Mouse (Mus musculus): ENCODE results near the gene Tspan2. TPM values are rescaled to one million over a fixed set of nuclear protein-coding genes. Genes with fewer than 3 reads are reported as not detected.

Tspan2 gene
- total RNA-seq, 1 experiment from 2014 or later: 35.3 TPM

GRCm38 (mm10) chr3:102732619-102733018 is 1.7 kb upstream of the Tspan2 start:
- no peak; the same call in 1 of the 2 replicates for ATAC-seq (ENCODE audit: extremely low read depth, insufficient number of reproducible peaks, low FRiP score, poor library complexity, severe bottlenecking)

- peak; percentile 64; the same call in 1 of the 2 replicates for ATAC-seq (ENCODE audit: extremely low read depth, insufficient number of reproducible peaks, low FRiP score, poor library complexity, severe bottlenecking)
Measured at GRCm38 (mm10) chr3:102733050-102733449, 1.3 kb upstream of the Tspan2 start.

GRCm38 (mm10) chr3:102733936-102734312 is 405 bp upstream of the Tspan2 start:
- no peak for ATAC-seq (ENCODE audit: extremely low read depth, insufficient number of reproducible peaks, low FRiP score, poor library complexity, severe bottlenecking)

- peak; percentile 45 for ATAC-seq (ENCODE audit: extremely low read depth, insufficient number of reproducible peaks, low FRiP score, poor library complexity, severe bottlenecking)
Measured at GRCm38 (mm10) chr3:102735031-102735558, 766 bp downstream of the Tspan2 start.

- no peak for ATAC-seq (ENCODE audit: extremely low read depth, insufficient number of reproducible peaks, low FRiP score, poor library complexity, severe bottlenecking)
Measured at GRCm38 (mm10) chr3:102735638-102736037, 1.3 kb downstream of the Tspan2 start.

GRCm38 (mm10) chr3:102736436-102736835 is 2.1 kb downstream of the Tspan2 start:
- no peak for ATAC-seq (ENCODE audit: extremely low read depth, insufficient number of reproducible peaks, low FRiP score, poor library complexity, severe bottlenecking)

- no peak for ATAC-seq (ENCODE audit: extremely low read depth, insufficient number of reproducible peaks, low FRiP score, poor library complexity, severe bottlenecking)
Measured at GRCm38 (mm10) chr3:102737106-102737505, 2.8 kb downstream of the Tspan2 start.

- peak; percentile 18 for ATAC-seq (ENCODE audit: extremely low read depth, insufficient number of reproducible peaks, low FRiP score, poor library complexity, severe bottlenecking)
Measured at GRCm38 (mm10) chr3:102738161-102738901, 4.0 kb downstream of the Tspan2 start.

GRCm38 (mm10) chr3:102738926-102739325 is 4.6 kb downstream of the Tspan2 start:
- no peak for ATAC-seq (ENCODE audit: extremely low read depth, insufficient number of reproducible peaks, low FRiP score, poor library complexity, severe bottlenecking)

- ATAC-seq (ENCODE audit: extremely low read depth, insufficient number of reproducible peaks, low FRiP score, poor library complexity, severe bottlenecking): no peak
Measured at GRCm38 (mm10) chr3:102742725-102743124, 8.4 kb downstream of the Tspan2 start.

GRCm38 (mm10) chr3:102743202-102743601 is 8.9 kb downstream of the Tspan2 start:
- no peak for ATAC-seq (ENCODE audit: extremely low read depth, insufficient number of reproducible peaks, low FRiP score, poor library complexity, severe bottlenecking)

GRCm38 (mm10) chr3:102743781-102744471 is 9.6 kb downstream of the Tspan2 start:
- ATAC-seq (ENCODE audit: extremely low read depth, insufficient number of reproducible peaks, low FRiP score, poor library complexity, severe bottlenecking): no peak

GRCm38 (mm10) chr3:102744657-102745056 is 10.3 kb downstream of the Tspan2 start:
- no peak for ATAC-seq (ENCODE audit: extremely low read depth, insufficient number of reproducible peaks, low FRiP score, poor library complexity, severe bottlenecking)

GRCm38 (mm10) chr3:102746174-102746573 is 11.8 kb downstream of the Tspan2 start:
- ATAC-seq (ENCODE audit: extremely low read depth, insufficient number of reproducible peaks, low FRiP score, poor library complexity, severe bottlenecking): no peak

GRCm38 (mm10) chr3:102748038-102748437 is 13.7 kb downstream of the Tspan2 start:
- ATAC-seq (ENCODE audit: extremely low read depth, insufficient number of reproducible peaks, low FRiP score, poor library complexity, severe bottlenecking): no peak

- ATAC-seq (ENCODE audit: extremely low read depth, insufficient number of reproducible peaks, low FRiP score, poor library complexity, severe bottlenecking): no peak
Measured at GRCm38 (mm10) chr3:102748686-102749085, 14.4 kb downstream of the Tspan2 start.

GRCm38 (mm10) chr3:102751136-102751535 is 16.8 kb downstream of the Tspan2 start:
- ATAC-seq (ENCODE audit: extremely low read depth, insufficient number of reproducible peaks, low FRiP score, poor library complexity, severe bottlenecking): no peak

- ATAC-seq (ENCODE audit: extremely low read depth, insufficient number of reproducible peaks, low FRiP score, poor library complexity, severe bottlenecking): no peak
Measured at GRCm38 (mm10) chr3:102751536-102751935, 17.2 kb downstream of the Tspan2 start.

- ATAC-seq (ENCODE audit: extremely low read depth, insufficient number of reproducible peaks, low FRiP score, poor library complexity, severe bottlenecking): no peak
Measured at GRCm38 (mm10) chr3:102752053-102752452, 17.7 kb downstream of the Tspan2 start.

- ATAC-seq (ENCODE audit: extremely low read depth, insufficient number of reproducible peaks, low FRiP score, poor library complexity, severe bottlenecking): no peak
Measured at GRCm38 (mm10) chr3:102752457-102752856, 18.1 kb downstream of the Tspan2 start.

Data from neutrophil, adult 5-6 weeks (primary cell).